Mouse (Mus musculus) liver, embryonic 14.5 days (tissue): ENCODE measurements around the gene Arsg. TPM values are rescaled to one million over a fixed set of nuclear protein-coding genes. Genes with fewer than 3 reads are reported as not detected.

Experiments used
- ATAC-seq: fragments of 200-750 bp; cut with Nextera tagmentation; 2 replicates; pipeline ENCODE4 v1.8.0; 2017; ENCODE audit warnings: moderate number of reproducible peaks, mild to moderate bottlenecking, moderate library complexity; ENCODE audit not compliant: insufficient read depth
- DNase-seq, 3 experiments: peaks; one replicate each; pipeline ENCODE4 v3.0.0-alpha.2; 2012 to 2013; ENCODE audit warnings: low read depth in 3 of 3, low spot score in 3 of 3
- H3K27ac ChIP-seq: fragments of 300-500 bp; sonication (generic); 2 replicates; pipeline ENCODE4 v1.5.1; 2014; ENCODE audit warnings: moderate library complexity, mild to moderate bottlenecking, control low read depth, inconsistent platforms
- H3K27me3 ChIP-seq: fragments of 300-500 bp; sonication (generic); 2 replicates; pipeline ENCODE4 v1.6.1; 2014; ENCODE audit warnings: mild to moderate bottlenecking, low read length, moderate library complexity; ENCODE audit not compliant: control insufficient read depth, insufficient read depth
- H3K36me3 ChIP-seq: fragments of 300-500 bp; sonication (generic); replicated peaks from 2 replicates; pipeline ENCODE4 v1.6.1; 2014; ENCODE audit warnings: low read depth; ENCODE audit not compliant: control insufficient read depth, insufficient read depth
- H3K4me1 ChIP-seq, 2 experiments: fragments of 200-500 bp in 1 of 2; fragments of 300-500 bp in 1 of 2; sonication (generic) in 1 of 2; replicated peaks; 2 replicates each; pipeline ENCODE4 v1.6.1; 2012 to 2014; ENCODE audit warnings: antibody characterized with exemption in 1 of 2, inconsistent platforms in 1 of 2, low read length in 1 of 2; ENCODE audit not compliant: control insufficient read depth in 2 of 2, insufficient read depth in 2 of 2
- H3K4me2 ChIP-seq: fragments of 300-500 bp; sonication (generic); 2 replicates; pipeline ENCODE4 v1.6.1; 2014; ENCODE audit warnings: low read depth, mild to moderate bottlenecking, control low read depth, moderate library complexity
- H3K4me3 ChIP-seq, 2 experiments: fragments of 200-500 bp in 1 of 2; fragments of 300-500 bp in 1 of 2; sonication (generic) in 1 of 2; 2 replicates each; pipeline ENCODE4 v1.5.1; 2012 to 2014; ENCODE audit warnings: low read depth in 2 of 2, low read length in 2 of 2, mild to moderate bottlenecking in 2 of 2, control low read depth in 1 of 2, inconsistent platforms in 1 of 2, moderate library complexity in 1 of 2; ENCODE audit not compliant: insufficient read depth in 1 of 2
- H3K9ac ChIP-seq: fragments of 300-500 bp; sonication (generic); replicated peaks from 2 replicates; pipeline ENCODE4 v1.6.1; 2014; ENCODE audit warnings: mild to moderate bottlenecking, control low read depth, moderate library complexity
- H3K9me3 ChIP-seq: fragments of 300-500 bp; sonication (generic); 2 replicates; pipeline ENCODE4 v1.6.1; 2016; ENCODE audit warnings: low read length, mixed read lengths; ENCODE audit not compliant: control insufficient read depth
- CTCF ChIP-seq: IDR thresholded peaks from 2 replicates; pipeline ENCODE4 v1.5.1; 2016; ENCODE audit warnings: antibody characterized with exemption, low read depth, control low read depth
- EP300 ChIP-seq: IDR thresholded peaks from 2 replicates; pipeline ENCODE4 v1.6.1; 2016; ENCODE audit warnings: antibody characterized with exemption, low read depth
- WGBS: fragments of 180-500 bp; shearing (Covaris S2); extraction: QIAGEN DNeasy Blood & Tissue Kit; methylation state at CpG from one replicate; pipeline ENCODE4 v1.1.7; 2014; ENCODE audit not compliant: insufficient replicate concordance; 5-methylcytosine and 5-hydroxymethylcytosine counted together
- polyA plus RNA-seq, 2 experiments: library from polyadenylated mRNA; depleted of rRNA in 1 of 2; stranded (reverse) in 1 of 2; unstranded in 1 of 2; fragments of >200 nt; fragmentation: Nextera tagmentation in 1 of 2; extraction: Ambion mirVana in 1 of 2; gene quantifications; 2 replicates each; pipeline versions ENCODE4 v1.2.1 to v1.2.3; 2012 to 2014

Gene Arsg
- polyA plus RNA-seq, 2 experiments, result 2.3 to 3.8 TPM

DNA sequence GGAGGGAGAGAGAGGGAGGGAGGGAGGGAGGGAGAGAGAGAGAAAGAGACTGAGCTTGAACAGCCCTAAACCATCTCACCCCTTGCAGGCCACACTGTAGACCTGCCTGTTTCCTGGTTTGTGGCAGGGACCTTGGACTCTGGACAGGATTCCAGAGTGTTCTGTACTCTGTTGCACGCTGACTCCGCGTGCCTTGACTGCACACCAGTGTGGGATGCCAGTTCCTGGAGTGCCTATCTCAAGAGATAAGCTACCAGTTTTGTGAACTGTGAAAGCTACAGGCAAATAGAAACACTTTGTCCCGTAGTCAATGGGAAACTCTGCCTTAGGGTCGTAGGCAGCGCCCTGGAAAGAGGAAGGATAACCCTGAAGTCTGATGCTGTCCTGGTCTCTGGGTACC lies 83.0 kb downstream of the Arsg start:
- ATAC-seq (peak; percentile 50), DNase-seq (peak in 2 of 3 experiments; percentile 37 to 46)
- H3K9ac ChIP-seq, result peak overlapping the region; percentile 67
- peaks cover 87 to 91% of the 10 kb centered on the region in 2 experiments for H3K4me1 ChIP-seq
- H3K9me3 ChIP-seq, result no peaks in the 10 kb centered on the region
- no peak overlapping the region for H3K4me3 ChIP-seq
- WGBS, result 11% methylated on average over 6 of the region's 6 CpGs
- peak overlapping the region; percentile 53 for H3K4me2 ChIP-seq
- no peaks in the 10 kb centered on the region for H3K27me3 ChIP-seq
- TF ChIP-seq EP300, result peak; percentile 55; the same call in 1 of the 2 replicates
- TF ChIP-seq CTCF, result no peak
- no peaks in the 10 kb centered on the region for H3K36me3 ChIP-seq
- H3K27ac ChIP-seq, result peak overlapping the region; percentile 94

DNA sequence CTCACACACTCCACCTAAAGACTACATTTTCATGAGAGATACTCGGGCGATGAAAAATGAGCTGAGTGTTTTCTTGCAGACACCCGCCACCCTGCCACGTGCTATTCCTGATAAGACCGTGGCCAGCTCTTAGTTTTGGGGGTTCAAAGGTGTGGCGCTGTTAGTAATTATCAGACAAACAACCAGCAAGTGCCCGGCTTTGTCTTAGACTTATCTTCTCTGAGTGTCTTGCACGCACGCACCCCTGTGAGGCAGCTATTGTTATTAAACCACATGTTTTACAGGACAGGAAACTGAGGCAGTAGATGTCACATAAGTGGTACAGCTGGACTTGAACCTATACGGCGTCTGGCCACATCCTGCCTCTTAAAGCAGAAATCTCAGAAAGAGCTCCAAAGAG lies 84.2 kb downstream of the Arsg start:
- WGBS, result 11% methylated on average over 11 of the region's 11 CpGs
- Histone ChIP-seq H3K4me1 (peaks cover 76 to 80% of the 10 kb centered on the region in 2 experiments), H3K4me2 (peak overlapping the region; percentile 53), H3K9me3 (no peaks in the 10 kb centered on the region), H3K27me3 (no peaks in the 10 kb centered on the region), H3K36me3 (no peaks in the 10 kb centered on the region), H3K4me3 (no peak overlapping the region), H3K9ac (peak overlapping the region; percentile 64), H3K27ac (peak overlapping the region; percentile 94)
- 0 out of 2 replicates have a peak, but pooled peaks have one; percentile 8 for TF ChIP-seq CTCF
- TF ChIP-seq EP300, result peak; percentile 96
- ATAC-seq (peak; percentile 87), DNase-seq (peak; percentile 84 to 92 (median 87))

DNA sequence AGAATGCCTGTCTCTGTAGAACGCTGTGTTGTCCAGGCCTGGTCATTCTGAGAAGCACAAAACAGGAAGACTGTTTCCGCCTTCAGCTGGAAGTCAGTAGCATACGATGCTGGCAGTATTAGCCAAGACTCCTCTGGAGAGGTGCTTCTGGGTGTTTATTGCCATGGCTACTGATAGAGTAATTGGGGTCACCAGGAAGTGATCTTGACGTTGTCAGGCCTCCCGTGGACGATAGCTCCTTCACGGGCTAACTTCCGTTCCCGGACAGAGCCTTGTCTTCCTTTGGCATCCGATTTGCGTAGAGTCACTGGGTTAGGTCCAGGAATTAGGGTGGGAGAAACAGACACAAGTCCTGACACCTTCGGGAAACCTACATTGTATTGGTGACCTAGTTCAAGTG lies 86.1 kb downstream of the Arsg start:
- H3K27ac ChIP-seq, result peak overlapping the region; percentile 94
- 81% methylated on average over 12 of the region's 12 CpGs for WGBS

DNA sequence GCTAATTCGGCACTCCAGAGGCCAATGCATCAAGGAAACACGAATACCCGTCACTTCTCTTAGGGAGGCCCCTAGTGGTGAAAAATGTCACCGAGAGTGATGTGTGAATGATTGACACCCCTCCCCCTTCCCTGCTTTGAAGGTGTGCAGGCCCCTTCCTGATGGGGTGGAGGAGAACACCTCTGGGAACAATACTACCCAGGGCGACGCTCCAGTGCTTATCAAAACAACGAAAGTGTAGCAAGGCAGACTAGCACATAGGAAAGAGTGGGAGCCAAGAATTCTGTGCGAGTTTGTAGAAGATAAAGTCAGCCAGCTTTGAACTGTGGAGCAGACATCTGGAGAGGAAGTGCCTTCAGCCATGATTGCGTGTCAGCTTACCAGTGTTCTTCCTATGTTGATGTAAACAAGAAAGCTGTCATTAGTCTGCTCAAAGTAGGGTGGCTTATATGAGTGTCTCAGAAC lies 87.7 kb downstream of the Arsg start:
- Histone ChIP-seq H3K4me3 (no peak overlapping the region), H3K4me1 (peaks cover 50 to 51% of the 10 kb centered on the region in 2 experiments), H3K27me3 (no peaks in the 10 kb centered on the region), H3K4me2 (no peak overlapping the region), H3K9me3 (no peaks in the 10 kb centered on the region), H3K27ac (peak overlapping the region; percentile 64), H3K36me3 (no peaks in the 10 kb centered on the region), H3K9ac (no peak overlapping the region)
- TF ChIP-seq CTCF, result peak; percentile 89
- TF ChIP-seq EP300, result peak; percentile 36; the same call in 1 of the 2 replicates
- WGBS, result 3% methylated on average over 9 of the region's 9 CpGs
- ATAC-seq, result peak; percentile 14
- peak; percentile 52 to 72 (median 60) for DNase-seq

More for the DNA sequence above, 86.1 kb downstream of the Arsg start:
- Histone ChIP-seq H3K4me1 (peaks cover 61 to 62% of the 10 kb centered on the region in 2 experiments), H3K4me3 (no peak overlapping the region), H3K27me3 (no peaks in the 10 kb centered on the region), H3K36me3 (no peaks in the 10 kb centered on the region), H3K4me2 (no peak overlapping the region), H3K9me3 (no peaks in the 10 kb centered on the region), H3K9ac (no peak overlapping the region)
- ATAC-seq (no peak), DNase-seq (no peak)
- no peak for TF ChIP-seq CTCF
- TF ChIP-seq EP300, result no peak

DNA sequence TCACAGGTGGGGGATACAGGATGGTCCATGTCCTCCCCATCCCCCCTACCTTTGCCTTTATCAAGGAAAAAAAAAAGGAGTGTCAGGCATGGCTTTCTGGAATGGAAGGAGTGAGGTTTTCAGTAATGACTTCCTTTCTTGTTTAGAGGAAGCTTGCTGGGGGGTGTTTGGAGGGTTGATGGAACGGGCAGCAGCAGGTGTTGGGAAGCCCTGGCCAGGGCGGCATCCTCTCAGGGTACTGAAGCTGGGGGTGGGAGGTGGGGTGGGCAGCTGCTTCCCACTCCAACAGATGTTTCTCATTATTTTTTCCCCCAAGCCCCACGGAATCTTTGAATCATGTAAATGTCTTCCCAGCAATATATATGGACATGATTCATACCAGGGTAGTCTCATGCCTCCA lies 88.3 kb downstream of the Arsg start:
- H3K4me2 ChIP-seq, result no peak overlapping the region
- no peak overlapping the region for H3K4me3 ChIP-seq
- DNase-seq (no peak), ATAC-seq (no peak)
- TF ChIP-seq EP300, result no peak
- no peak for TF ChIP-seq CTCF
- H3K27ac ChIP-seq, result peak overlapping the region; percentile 64
- no peaks in the 10 kb centered on the region for H3K36me3 ChIP-seq
- H3K9me3 ChIP-seq, result no peaks in the 10 kb centered on the region
- 78% methylated on average over 3 of the region's 3 CpGs for WGBS
- H3K27me3 ChIP-seq, result no peaks in the 10 kb centered on the region
- no peak overlapping the region for H3K9ac ChIP-seq
- peaks cover 44 to 45% of the 10 kb centered on the region in 2 experiments for H3K4me1 ChIP-seq
